Mouse (Mus musculus) ovary, postnatal 10 days (tissue): ENCODE measurements around the gene Cxcl12.

Experiments
- DNase-seq: peaks from one replicate; pipeline ENCODE4 v3.0.0; 2022; ENCODE audit warnings: low spot score

Gene Cxcl12

GRCm38 (mm10) chr6:117220831-117221345 is 52.6 kb downstream of the Cxcl12 start:
- no peak for DNase-seq
